22 mouse cellular contexts compared by ENCODE assay signal in the genomic region with DNA sequence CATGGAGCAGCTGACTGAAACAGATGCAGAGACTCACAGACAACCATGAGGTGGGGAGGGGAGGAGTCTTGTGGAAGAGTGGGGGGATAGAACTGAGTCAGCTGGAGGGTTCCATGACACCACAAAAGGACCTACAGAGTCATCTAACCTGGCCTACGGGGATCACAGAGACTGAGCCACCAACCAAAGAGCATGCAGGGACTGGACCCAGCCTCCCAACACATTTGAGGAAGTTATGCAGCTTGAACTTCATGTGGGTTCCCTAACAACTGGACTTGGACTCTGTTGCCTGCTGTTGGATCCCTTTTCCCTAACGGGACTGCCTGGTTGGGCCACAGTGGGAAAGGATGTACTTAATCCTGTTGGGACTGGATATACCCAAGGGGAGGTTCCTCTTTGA. TPM values are rescaled to one million over a fixed set of nuclear protein-coding genes. Genes with fewer than 3 reads are reported as not detected.
DNase-seq lines count a peak whose midpoint lies in the region; ATAC-seq and TF ChIP-seq lines count a peak whose summit lies in the region.
"Had no signal": no experiment of that assay in that cellular context is flagged by ENCODE, and none has a peak within 500 bp of the region (broad histone marks: within the 10 kb centered on the region; RNA-seq: fewer than 3 reads in every experiment).

No protein-coding gene starts in this region.

- ATAC-seq in midbrain, embryonic 11.5 days (ENCODE audit: low FRiP score), result no peak
- ATAC-seq in midbrain, postnatal 0 days (ENCODE audit: low FRiP score), result no peak
- ATAC-seq: forebrain, embryonic 13.5 days; forebrain, embryonic 15.5 days; forebrain, postnatal 0 days had no signal

- H3K4me2 ChIP-seq in midbrain, embryonic 11.5 days, result no peak overlapping the region
- H3K4me2 ChIP-seq in midbrain, postnatal 0 days (ENCODE audit: low read depth, low read length, poor library complexity, severe bottlenecking), result no peak overlapping the region
- H3K4me2 ChIP-seq: embryonic facial prominence, embryonic 12.5 days; forebrain, embryonic 13.5 days; forebrain, embryonic 15.5 days had no signal

- peak; percentile 54; the same call in 1 of the 2 replicates for TF ChIP-seq POLR2A in testis, adult 2 months (IDR thresholded peaks at IDR 0.05; ENCODE audit: control insufficient read depth, low read depth, low read length)

- no peaks in the 10 kb centered on the region for H3K9me3 ChIP-seq in midbrain, embryonic 11.5 days (ENCODE audit: control insufficient read depth, low read length)
- H3K9me3 ChIP-seq in midbrain, postnatal 0 days (ENCODE audit: low read length), result no peaks in the 10 kb centered on the region
- H3K9me3 ChIP-seq: embryonic facial prominence, embryonic 10.5 days; embryonic facial prominence, embryonic 12.5 days; forebrain, embryonic 13.5 days; forebrain, embryonic 15.5 days had no signal

- H3K9ac ChIP-seq in midbrain, embryonic 11.5 days (ENCODE audit: low read length), result no peak overlapping the region
- no peak overlapping the region for H3K9ac ChIP-seq in midbrain, postnatal 0 days (replicated peaks; ENCODE audit: low read length, poor library complexity, severe bottlenecking)
- H3K9ac ChIP-seq: embryonic facial prominence, embryonic 12.5 days; forebrain, embryonic 13.5 days; forebrain, embryonic 15.5 days; forebrain, postnatal 0 days had no signal

- no peaks in the 10 kb centered on the region for H3K27me3 ChIP-seq in midbrain, embryonic 11.5 days (ENCODE audit: control insufficient read depth, insufficient read depth, low read length)
- H3K27me3 ChIP-seq in midbrain, postnatal 0 days (ENCODE audit: insufficient read depth, low read length), result no peaks in the 10 kb centered on the region
- no peaks in the 10 kb centered on the region for H3K27me3 ChIP-seq in testis, adult 2 months (ENCODE audit: control insufficient read depth, insufficient read depth, low read length)
- H3K27me3 ChIP-seq: embryonic facial prominence, embryonic 12.5 days; forebrain, embryonic 13.5 days; forebrain, embryonic 15.5 days had no signal

- H3K27ac ChIP-seq in midbrain, embryonic 11.5 days (ENCODE audit: low read depth, low read length), result no peak overlapping the region
- H3K27ac ChIP-seq in midbrain, postnatal 0 days (ENCODE audit: low read depth, low read length), result no peak overlapping the region
- peak overlapping the region; percentile 56; the same call in 1 of the 2 replicates for H3K27ac ChIP-seq in testis, adult 2 months (ENCODE audit: control insufficient read depth, insufficient read depth, low read depth, low read length)
- H3K27ac ChIP-seq: embryonic facial prominence, embryonic 10.5 days; embryonic facial prominence, embryonic 12.5 days; forebrain, embryonic 13.5 days; forebrain, embryonic 15.5 days had no signal

- H3K36me3 ChIP-seq in midbrain, embryonic 11.5 days (ENCODE audit: control insufficient read depth, insufficient read depth, low read length), result no peaks in the 10 kb centered on the region
- H3K36me3 ChIP-seq in midbrain, postnatal 0 days (ENCODE audit: insufficient read depth, low read length), result no peaks in the 10 kb centered on the region
- H3K36me3 ChIP-seq in testis, adult 2 months (ENCODE audit: control insufficient read depth, insufficient read depth, low read length), result no peaks in the 10 kb centered on the region
- H3K36me3 ChIP-seq: embryonic facial prominence, embryonic 10.5 days; embryonic facial prominence, embryonic 12.5 days; forebrain, embryonic 15.5 days had no signal

- H3K4me1 ChIP-seq in midbrain, embryonic 11.5 days (ENCODE audit: control insufficient read depth, insufficient read depth, low read length), result no peaks in the 10 kb centered on the region
- H3K4me1 ChIP-seq in midbrain, postnatal 0 days (ENCODE audit: insufficient read depth, low read length), result no peaks in the 10 kb centered on the region; the same call in 1 of the 2 replicates
- H3K4me1 ChIP-seq in testis, adult 2 months (ENCODE audit: control insufficient read depth, insufficient read depth, low read length), result peaks cover 6% of the 10 kb centered on the region
- H3K4me1 ChIP-seq: embryonic facial prominence, embryonic 10.5 days; embryonic facial prominence, embryonic 12.5 days; forebrain, embryonic 13.5 days; forebrain, embryonic 15.5 days had no signal

- peak; percentile 28 for DNase-seq in midbrain, embryonic 11.5 days (ENCODE audit: low spot score, missing footprints)
- no peak for DNase-seq in midbrain, postnatal 0 days (ENCODE audit: low spot score)
- no peak for DNase-seq in testis, postnatal 10 days (ENCODE audit: low spot score)
- peak; percentile 46 for DNase-seq in ZHBTc4 (ENCODE audit: low read depth, low spot score)
- no peak for DNase-seq in right cerebral cortex, adult 18-20 months
- DNase-seq in frontal cortex, postnatal 36 days (ENCODE audit: low spot score in 2 of 2), result no peak
- DNase-seq: adrenal gland, adult 2 months; adrenal gland, postnatal 10 days; adrenal gland, postnatal 25 days; cerebellum, adult 11 months; cerebellum, adult 18-20 months; cerebellum, adult 8-10 months; cerebellum, adult 9-11 months; cerebellum, postnatal 14 days; forebrain, postnatal 0 days had no signal

- TF ChIP-seq CTCF in midbrain, postnatal 0 days (IDR thresholded peaks at IDR 0.05), result no peak
- TF ChIP-seq CTCF in testis, adult 2 months (IDR thresholded peaks at IDR 0.05; ENCODE audit: control insufficient read depth, insufficient read depth, insufficient replicate concordance, low read depth, low read length), result no peak

- WGBS in midbrain, embryonic 11.5 days, result 73% methylated on average over 2 of the region's 2 CpGs
- WGBS in midbrain, postnatal 0 days, result 82% methylated on average over 2 of the region's 2 CpGs

- H3K4me3 ChIP-seq in midbrain, embryonic 11.5 days (ENCODE audit: low read depth, low read length), result no peak overlapping the region
- no peak overlapping the region for H3K4me3 ChIP-seq in midbrain, postnatal 0 days (ENCODE audit: low read depth, low read length)
- peak overlapping the region; percentile 85 for H3K4me3 ChIP-seq in testis, adult 2 months (ENCODE audit: control insufficient read depth, low read depth, low read length)
- H3K4me3 ChIP-seq: embryonic facial prominence, embryonic 10.5 days; embryonic facial prominence, embryonic 12.5 days; forebrain, embryonic 13.5 days; forebrain, embryonic 15.5 days had no signal

RNA-seq across cellular contexts. Expression of a gene that starts 16.2 kb away (rescaled TPM):
- polyA plus RNA-seq in midbrain, embryonic 11.5 days (2014; fragmentation: Nextera tagmentation; extraction: Ambion mirVana), result 0.26 and 0.37 TPM in 2 replicates
- total RNA-seq in midbrain, postnatal 0 days (2014; rRNA removed), result 55.7 and 103 TPM in 2 replicates
- 17.6 and 21.9 TPM in 2 replicates for polyA plus RNA-seq in midbrain, postnatal 0 days (2015; fragmentation: Nextera tagmentation; extraction: Ambion mirVana)
- polyA plus RNA-seq in testis, adult 2 months (2012; rRNA removed), result 21.3 and 25.0 TPM in 2 replicates
- total RNA-seq: MEL had no signal
- polyA plus RNA-seq: C2C12 had no signal

RNA-seq across cellular contexts. Expression of a gene that starts 23.6 kb away (rescaled TPM):
- 42.3 and 50.4 TPM in 2 replicates for polyA plus RNA-seq in midbrain, embryonic 11.5 days (2014; fragmentation: Nextera tagmentation; extraction: Ambion mirVana)
- total RNA-seq in midbrain, postnatal 0 days (2014; rRNA removed), result 95.1 and 127 TPM in 2 replicates
- 41.1 and 46.6 TPM in 2 replicates for polyA plus RNA-seq in midbrain, postnatal 0 days (2015; fragmentation: Nextera tagmentation; extraction: Ambion mirVana)
- polyA plus RNA-seq in testis, adult 2 months (2012; rRNA removed), result 3.6 and 4.2 TPM in 2 replicates

RNA-seq across cellular contexts. Expression of a gene that starts 23.7 kb away (rescaled TPM):
- 53.3 and 55.4 TPM in 2 replicates for polyA plus RNA-seq in midbrain, embryonic 11.5 days (2014; fragmentation: Nextera tagmentation; extraction: Ambion mirVana)
- 12.6 and 19.6 TPM in 2 replicates for total RNA-seq in midbrain, postnatal 0 days (2014; rRNA removed)
- 20.4 and 20.6 TPM in 2 replicates for polyA plus RNA-seq in midbrain, postnatal 0 days (2015; fragmentation: Nextera tagmentation; extraction: Ambion mirVana)
- polyA plus RNA-seq in testis, adult 2 months (2012; rRNA removed), result 10.1 and 12.1 TPM in 2 replicates

Comparison
In these comparisons a context has a peak if more than half of its experiments do, and no peak if none do; other contexts are left out.
1. DNase-seq: peak in midbrain, embryonic 11.5 days (single experiment) and ZHBTc4 (single experiment); none in midbrain, postnatal 0 days (single experiment), testis, postnatal 10 days (single experiment), right cerebral cortex, adult 18-20 months (single experiment) and frontal cortex, postnatal 36 days (0 of 2).
2. RNA of a gene that starts 16.2 kb away (polyA plus RNA-seq): 21.3 to 25.0 TPM in testis, adult 2 months and 17.6 to 21.9 TPM in midbrain, postnatal 0 days; 0.26 to 0.37 TPM in midbrain, embryonic 11.5 days; every median in the first group is over 10 times any median in the second.